Mouse (Mus musculus) limb, embryonic 11.5 days (tissue): ENCODE measurements around the gene Mrpl38. TPM values are rescaled to one million over a fixed set of nuclear protein-coding genes. Genes with fewer than 3 reads are reported as not detected.

Experiments used
- ATAC-seq: fragments of 200-750 bp; cut with Nextera tagmentation; 2 replicates; pipeline ENCODE4 v1.8.0; 2017; ENCODE audit warnings: low read depth; ENCODE audit not compliant: insufficient number of reproducible peaks, low FRiP score, low TSS enrichment
- DNase-seq: peaks from one replicate; pipeline ENCODE4 v3.0.0-alpha.2; 2015; ENCODE audit warnings: low spot score
- H3K27ac ChIP-seq: fragments of 300-500 bp; sonication (generic); replicated peaks from 2 replicates; pipeline ENCODE4 v1.5.1; 2014; ENCODE audit warnings: low read depth, mild to moderate bottlenecking, low read length
- H3K27me3 ChIP-seq: fragments of 300-500 bp; sonication (generic); 2 replicates; pipeline ENCODE4 v1.6.1; 2014; ENCODE audit warnings: mild to moderate bottlenecking, low read length, mixed read lengths; ENCODE audit not compliant: control insufficient read depth, insufficient read depth
- H3K36me3 ChIP-seq: fragments of 300-500 bp; sonication (generic); 2 replicates; pipeline ENCODE4 v1.6.1; 2014; ENCODE audit warnings: mild to moderate bottlenecking, low read length, moderate library complexity, mixed read lengths; ENCODE audit not compliant: control insufficient read depth, insufficient read depth
- H3K4me1 ChIP-seq: fragments of 300-500 bp; sonication (generic); 2 replicates; pipeline ENCODE4 v1.6.1; 2014; ENCODE audit warnings: low read length, mixed read lengths; ENCODE audit not compliant: control insufficient read depth, insufficient read depth
- H3K4me2 ChIP-seq: fragments of 300-500 bp; sonication (generic); 2 replicates; pipeline ENCODE4 v1.6.1; 2014; ENCODE audit warnings: low read depth, mild to moderate bottlenecking, moderate library complexity; ENCODE audit not compliant: severe bottlenecking
- H3K4me3 ChIP-seq: fragments of 300-500 bp; sonication (generic); 2 replicates; pipeline ENCODE4 v1.5.1; 2014; ENCODE audit warnings: low read depth, low read length
- H3K9ac ChIP-seq: fragments of 300-500 bp; sonication (generic); 2 replicates; pipeline ENCODE4 v1.6.1; 2014; ENCODE audit warnings: mild to moderate bottlenecking, low read length
- H3K9me3 ChIP-seq: fragments of 300-500 bp; sonication (generic); 2 replicates; pipeline ENCODE4 v1.6.1; 2016; ENCODE audit warnings: low read length; ENCODE audit not compliant: control insufficient read depth
- WGBS: fragments of 180-500 bp; shearing (Covaris S2); extraction: QIAGEN DNeasy Blood & Tissue Kit; methylation state at CpG from one replicate; pipeline ENCODE4 v1.1.7; 2014; 5-methylcytosine and 5-hydroxymethylcytosine counted together
- polyA plus RNA-seq: library from polyadenylated mRNA; unstranded; fragments of >200 nt; fragmentation: Nextera tagmentation; extraction: Ambion mirVana; gene quantifications from 2 replicates; pipeline ENCODE4 v1.2.1, GENCODE M21; 2014

Mrpl38 gene
- polyA plus RNA-seq, 1 experiment from 2014 or later: 110 TPM

GRCm38 (mm10) chr11:116104006-116104646 is 34.5 kb downstream of the Mrpl38 start:
- WGBS: 46% methylated on average over 14 of the region's 14 CpGs
- H3K4me1 ChIP-seq: peaks cover 35% of the 10 kb centered on the region
- no peak overlapping the region for H3K4me2 ChIP-seq
- DNase-seq (peak; percentile 57), ATAC-seq (peak; percentile 36; the same call in 1 of the 2 replicates)
- peaks cover 32% of the 10 kb centered on the region for H3K27me3 ChIP-seq
- peak overlapping the region; percentile 53; the same call in 1 of the 2 replicates for H3K27ac ChIP-seq
- H3K36me3 ChIP-seq: no peaks in the 10 kb centered on the region
- H3K9me3 ChIP-seq: no peaks in the 10 kb centered on the region
- H3K9ac ChIP-seq: no peak overlapping the region
- H3K4me3 ChIP-seq: no peak overlapping the region

DNA sequence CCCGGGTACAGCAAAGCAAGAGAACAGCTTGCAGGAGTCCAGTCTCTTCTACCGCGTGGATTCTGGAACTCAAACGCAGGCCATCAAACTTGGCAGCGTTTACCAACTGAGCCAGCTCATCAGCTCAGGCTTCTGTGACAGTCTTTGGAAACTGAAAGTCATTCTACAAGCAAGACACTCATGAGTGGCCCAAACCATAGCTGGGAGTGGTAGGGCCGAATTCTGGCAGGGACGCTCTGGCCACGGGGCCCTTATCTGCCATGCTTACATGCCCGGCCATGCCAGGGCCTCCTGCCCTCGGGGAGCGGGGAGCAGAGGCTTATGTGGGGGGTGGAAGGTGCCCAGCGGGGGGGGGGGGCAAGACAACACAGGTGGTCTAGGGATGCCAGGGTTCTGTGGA is 35.1 kb downstream of the Mrpl38 start:
- Histone ChIP-seq H3K4me3 (no peak overlapping the region), H3K27ac (0 out of 2 replicates have a peak overlapping the region, but pooled peaks have one; percentile 53), H3K27me3 (peaks cover 26% of the 10 kb centered on the region), H3K4me2 (no peak overlapping the region), H3K36me3 (no peaks in the 10 kb centered on the region), H3K4me1 (peaks cover 31% of the 10 kb centered on the region), H3K9ac (no peak overlapping the region), H3K9me3 (no peaks in the 10 kb centered on the region)
- 79% methylated on average over 12 of the region's 12 CpGs for WGBS
- ATAC-seq (no peak), DNase-seq (no peak)

- Histone ChIP-seq H3K4me2 (no peak overlapping the region), H3K4me1 (peaks cover 25% of the 10 kb centered on the region), H3K9ac (no peak overlapping the region), H3K4me3 (no peak overlapping the region), H3K27me3 (peaks cover 15% of the 10 kb centered on the region), H3K9me3 (no peaks in the 10 kb centered on the region), H3K36me3 (no peaks in the 10 kb centered on the region), H3K27ac (peak overlapping the region; percentile 54)
- DNase-seq (no peak), ATAC-seq (no peak)
- WGBS: 65% methylated on average over 3 of the region's 4 CpGs
These were observed 36.2 kb downstream of the Mrpl38 start for GRCm38 (mm10) chr11:116102472-116102871.

DNA sequence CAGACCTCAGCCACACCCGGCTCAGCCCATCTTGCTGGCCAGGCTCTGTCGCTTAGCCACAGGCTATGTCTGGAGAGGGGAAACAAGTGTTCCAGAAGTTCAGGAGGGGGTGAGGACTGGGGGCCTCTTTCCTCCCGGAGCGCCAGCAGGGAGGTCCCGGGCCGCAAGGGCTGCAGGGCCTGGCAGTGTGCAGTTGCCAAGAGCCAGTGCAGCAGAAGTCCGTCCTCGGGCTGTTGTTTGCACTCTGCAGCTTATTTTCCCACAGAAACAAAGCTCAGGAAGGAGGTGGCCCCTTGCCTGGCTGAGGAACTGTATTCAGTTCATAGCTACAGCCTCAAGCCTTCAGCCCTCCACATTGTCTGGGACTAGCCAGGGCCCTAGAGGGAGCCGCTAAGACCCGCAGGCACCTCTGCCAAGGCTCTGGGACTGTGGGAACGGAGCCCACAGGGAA is 36.7 kb downstream of the Mrpl38 start:
- H3K4me2 ChIP-seq: no peak overlapping the region
- H3K4me1 ChIP-seq: peaks cover 20% of the 10 kb centered on the region
- H3K36me3 ChIP-seq: no peaks in the 10 kb centered on the region
- DNase-seq (no peak), ATAC-seq (no peak)
- 0 out of 2 replicates have a peak overlapping the region, but pooled peaks have one; percentile 8 for H3K9ac ChIP-seq
- peaks cover 10% of the 10 kb centered on the region for H3K27me3 ChIP-seq
- H3K9me3 ChIP-seq: no peaks in the 10 kb centered on the region
- H3K27ac ChIP-seq: peak overlapping the region; percentile 54
- H3K4me3 ChIP-seq: no peak overlapping the region
- WGBS: 54% methylated on average over 11 of the region's 11 CpGs

GRCm38 (mm10) chr11:116100839-116101238 is 37.8 kb downstream of the Mrpl38 start:
- ATAC-seq: no peak
- DNase-seq: no peak
- no peaks in the 10 kb centered on the region for H3K36me3 ChIP-seq
- H3K4me2 ChIP-seq: no peak overlapping the region
- H3K4me1 ChIP-seq: peaks cover 11% of the 10 kb centered on the region
- peaks cover 4% of the 10 kb centered on the region; the same call in 1 of the 2 replicates for H3K27me3 ChIP-seq
- H3K4me3 ChIP-seq: no peak overlapping the region
- WGBS: 87% methylated on average over 7 of the region's 7 CpGs
- no peak overlapping the region for H3K9ac ChIP-seq
- no peaks in the 10 kb centered on the region for H3K9me3 ChIP-seq
- no peak overlapping the region for H3K27ac ChIP-seq

DNA sequence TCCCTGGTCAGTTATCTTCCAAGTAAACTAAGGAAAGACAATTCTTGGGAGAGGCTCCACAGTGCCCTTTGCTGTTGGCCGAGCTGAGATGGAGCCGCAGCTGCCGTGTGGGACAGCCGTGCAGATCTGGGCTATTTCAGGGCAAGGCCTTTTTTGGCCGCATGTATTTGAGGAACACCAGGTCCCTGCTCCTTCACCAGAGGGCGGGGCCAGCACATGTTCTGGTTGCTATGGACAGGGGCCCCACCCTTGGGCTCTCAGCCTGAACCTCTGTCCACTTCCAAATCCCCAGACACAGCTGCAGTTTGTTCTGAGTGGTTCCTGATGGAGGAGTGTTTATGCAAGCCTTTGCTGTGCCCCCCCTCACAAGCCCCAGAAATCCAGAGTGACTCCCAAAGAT is 38.3 kb downstream of the Mrpl38 start:
- Histone ChIP-seq H3K9me3 (no peaks in the 10 kb centered on the region), H3K36me3 (no peaks in the 10 kb centered on the region), H3K4me3 (no peak overlapping the region), H3K27me3 (no peaks in the 10 kb centered on the region), H3K27ac (no peak overlapping the region), H3K4me1 (peaks cover 11% of the 10 kb centered on the region), H3K9ac (no peak overlapping the region), H3K4me2 (no peak overlapping the region)
- DNase-seq (no peak), ATAC-seq (no peak)
- 78% methylated on average over 6 of the region's 6 CpGs for WGBS

DNA sequence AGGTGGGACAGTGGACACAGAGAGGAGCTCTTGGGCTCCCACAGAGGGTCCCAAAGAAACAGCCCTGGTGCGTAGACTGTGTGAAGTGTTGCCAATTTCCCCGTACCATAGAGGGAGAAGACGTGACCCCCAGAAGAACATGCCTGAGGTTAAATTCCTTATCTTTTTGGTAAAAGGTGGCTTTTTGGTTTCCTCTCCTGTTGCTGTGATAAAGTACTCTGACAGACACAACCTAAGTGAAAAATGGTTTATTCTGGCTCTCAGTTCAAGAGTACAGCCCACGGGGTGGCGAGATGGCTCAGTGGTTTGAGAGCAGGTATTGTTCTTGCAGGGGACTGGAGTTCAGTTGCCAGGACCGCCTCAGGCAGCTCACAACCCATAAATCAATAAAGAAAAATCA is 39.2 kb downstream of the Mrpl38 start:
- Histone ChIP-seq H3K9me3 (no peaks in the 10 kb centered on the region), H3K4me1 (peaks cover 11% of the 10 kb centered on the region), H3K4me3 (no peak overlapping the region), H3K27ac (no peak overlapping the region), H3K27me3 (no peaks in the 10 kb centered on the region), H3K9ac (no peak overlapping the region), H3K36me3 (no peaks in the 10 kb centered on the region), H3K4me2 (no peak overlapping the region)
- ATAC-seq (no peak), DNase-seq (no peak)
- 89% methylated on average over 6 of the region's 6 CpGs for WGBS

DNA sequence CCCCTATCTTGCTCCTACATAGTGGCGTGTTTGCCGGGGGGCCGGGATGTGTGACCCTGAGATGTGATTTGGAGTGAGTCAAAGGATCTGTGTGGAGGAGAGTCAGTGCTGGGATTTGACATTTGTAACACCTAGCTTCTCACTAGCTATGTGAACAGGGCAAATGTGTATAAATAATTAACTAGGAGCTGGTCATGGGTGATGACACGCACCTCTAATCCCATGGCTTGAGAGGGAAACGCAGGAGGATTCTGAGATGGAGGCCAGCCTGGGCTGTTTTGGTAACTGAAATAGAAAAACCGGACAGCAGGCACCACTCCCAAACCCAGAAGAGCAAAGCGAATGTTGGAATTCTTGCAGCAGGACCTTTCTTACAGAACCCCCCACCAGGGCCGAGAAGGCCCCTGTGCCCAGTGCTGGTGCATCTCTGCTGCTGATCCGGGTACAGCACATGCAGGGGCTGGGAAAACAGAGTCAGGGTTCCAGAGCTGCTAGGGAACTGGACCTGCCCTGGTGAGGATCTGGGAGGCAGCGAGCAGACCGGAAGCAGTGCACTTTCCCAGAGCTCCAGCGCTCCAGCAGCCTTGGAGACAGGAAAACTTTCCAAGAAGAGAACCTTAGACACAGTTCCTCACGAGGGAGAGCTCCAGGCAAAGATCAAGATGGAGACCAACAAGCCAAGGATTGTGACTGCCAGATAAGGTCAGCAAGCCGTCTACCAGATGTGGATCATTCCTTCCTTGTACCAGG is 39.8 kb downstream of the Mrpl38 start:
- Histone ChIP-seq H3K27ac (no peak overlapping the region), H3K36me3 (no peaks in the 10 kb centered on the region), H3K27me3 (no peaks in the 10 kb centered on the region), H3K4me3 (no peak overlapping the region), H3K4me2 (no peak overlapping the region), H3K9me3 (no peaks in the 10 kb centered on the region), H3K4me1 (peaks cover 7% of the 10 kb centered on the region; the same call in 1 of the 2 replicates), H3K9ac (no peak overlapping the region)
- 80% methylated on average over 14 of the region's 14 CpGs for WGBS
- DNase-seq: no peak
- no peak for ATAC-seq
